Mouse (Mus musculus) MEL (cell line): ENCODE results near the gene Abcd4. TPM values are rescaled to one million over a fixed set of nuclear protein-coding genes. Genes with fewer than 3 reads are reported as not detected.

ENCODE experiments used
- DNase-seq: peaks from one replicate; pipeline ENCODE4 v3.0.0; 2011; ENCODE audit warnings: low read depth, low spot score
- H3K27ac ChIP-seq: 2 replicates; pipeline ENCODE4 v1.5.1; 2012; ENCODE audit warnings: low read depth, mild to moderate bottlenecking, control low read depth, low read length, moderate library complexity; ENCODE audit not compliant: control insufficient read depth
- H3K27me3 ChIP-seq, 2 experiments: fragments of 150-350 bp in 1 of 2; sonication (generic) in 1 of 2; 2 replicates each; pipeline ENCODE4 v1.6.1; 2012; ENCODE audit warnings: low read length in 2 of 2, mild to moderate bottlenecking in 2 of 2, improper control_type of control experiment in 1 of 2, moderate library complexity in 1 of 2; ENCODE audit not compliant: insufficient read depth in 2 of 2, control insufficient read depth in 1 of 2
- H3K36me3 ChIP-seq, 2 experiments: 2 replicates each; pipeline ENCODE4 v1.6.1; 2012 to 2014; ENCODE audit warnings: low read length in 2 of 2, improper control_type of control experiment in 1 of 2, inconsistent platforms in 1 of 2, mild to moderate bottlenecking in 1 of 2; ENCODE audit not compliant: insufficient read depth in 2 of 2, control insufficient read depth in 1 of 2
- H3K4me1 ChIP-seq, 2 experiments: fragments of 150-350 bp in 1 of 2; sonication (generic) in 1 of 2; 2 replicates each; pipeline ENCODE4 v1.6.1; 2012; ENCODE audit warnings: low read length in 2 of 2, improper control_type of control experiment in 1 of 2, mild to moderate bottlenecking in 1 of 2; ENCODE audit not compliant: insufficient read depth in 2 of 2, control insufficient read depth in 1 of 2
- H3K4me3 ChIP-seq, 2 experiments: fragments of 150-350 bp in 1 of 2; sonication (generic) in 1 of 2; 2 replicates each; pipeline ENCODE4 v1.5.1; 2012; ENCODE audit warnings: low read depth in 2 of 2, low read length in 2 of 2, mild to moderate bottlenecking in 2 of 2, moderate library complexity in 2 of 2, control low read depth in 1 of 2, improper control_type of control experiment in 1 of 2; ENCODE audit not compliant: control insufficient read depth in 1 of 2, insufficient read depth in 1 of 2
- H3K79me2 ChIP-seq: 2 replicates; pipeline ENCODE4 v1.6.1; 2012; ENCODE audit warnings: mild to moderate bottlenecking, low read length, moderate library complexity; ENCODE audit not compliant: control insufficient read depth, poor library complexity, insufficient read depth
- H3K9ac ChIP-seq: 2 replicates; pipeline ENCODE4 v1.6.1; 2012; ENCODE audit warnings: low read depth, mild to moderate bottlenecking, control low read depth, low read length, moderate library complexity; ENCODE audit not compliant: control insufficient read depth, poor library complexity, severe bottlenecking
- H3K9me3 ChIP-seq: fragments of 150-350 bp; sonication (generic); replicated peaks from 2 replicates; pipeline ENCODE4 v1.6.1; 2012; ENCODE audit warnings: mild to moderate bottlenecking, low read length, improper control_type of control experiment, moderate library complexity; ENCODE audit not compliant: insufficient read depth
- CHD1 ChIP-seq: IDR thresholded peaks from 2 replicates; pipeline ENCODE4 v1.6.1; 2012; ENCODE audit warnings: low read depth, mild to moderate bottlenecking, inconsistent platforms, low read length, improper control_type of control experiment
- CHD2 ChIP-seq: IDR thresholded peaks from 2 replicates; pipeline ENCODE4 v1.6.1; 2011; ENCODE audit warnings: low read length, improper control_type of control experiment
- CTCF ChIP-seq, 3 experiments: IDR thresholded peaks in 2 of 3; conservative IDR thresholded peaks in 1 of 3; 2 replicates each; pipeline ENCODE4 v1.5.1; 2011 to 2012; ENCODE audit warnings: low read length in 3 of 3, low read depth in 2 of 3, mild to moderate bottlenecking in 2 of 3, improper control_type of control experiment in 1 of 3, inconsistent platforms in 1 of 3, mixed read lengths in 1 of 3, moderate library complexity in 1 of 3; ENCODE audit not compliant: control insufficient read depth in 1 of 3, insufficient read depth in 1 of 3, poor library complexity in 1 of 3, severe bottlenecking in 1 of 3
- EP300 ChIP-seq, 2 experiments: IDR thresholded peaks; 2 replicates each; pipeline ENCODE4 v1.6.1; 2011; ENCODE audit warnings: improper control_type of control experiment in 2 of 2, low read length in 2 of 2, low read depth in 1 of 2, mild to moderate bottlenecking in 1 of 2
- JUND ChIP-seq: IDR thresholded peaks from 2 replicates; pipeline ENCODE4 v1.6.1; 2011; ENCODE audit warnings: low read depth, mild to moderate bottlenecking, improper control_type of control experiment, low read length
- KAT2A ChIP-seq: conservative IDR thresholded peaks from 2 replicates; pipeline ENCODE4 v1.6.1; 2012; ENCODE audit warnings: low read depth, low read length, improper control_type of control experiment, inconsistent platforms
- MAFK ChIP-seq: IDR thresholded peaks from 2 replicates; pipeline ENCODE4 v1.6.1; 2011; ENCODE audit warnings: low read depth, mild to moderate bottlenecking, low read length, improper control_type of control experiment, borderline replicate concordance
- MAX ChIP-seq: IDR thresholded peaks from 2 replicates; pipeline ENCODE4 v1.6.1; 2011; ENCODE audit warnings: low read length, improper control_type of control experiment
- MEF2A ChIP-seq: IDR thresholded peaks from 2 replicates; pipeline ENCODE4 v1.6.1; 2014; ENCODE audit warnings: low read depth, mild to moderate bottlenecking, inconsistent platforms, low read length, improper control_type of control experiment; ENCODE audit not compliant: poor library complexity, insufficient replicate concordance, severe bottlenecking; ENCODE audit errors: extremely low read depth
- MXI1 ChIP-seq: IDR thresholded peaks from 2 replicates; pipeline ENCODE4 v1.6.1; 2011; ENCODE audit warnings: mild to moderate bottlenecking, low read depth, low read length, improper control_type of control experiment
- NRF1 ChIP-seq: IDR thresholded peaks from 2 replicates; pipeline ENCODE4 v1.6.1; 2014; ENCODE audit warnings: low read depth, mild to moderate bottlenecking, inconsistent platforms, low read length, improper control_type of control experiment, moderate library complexity; ENCODE audit not compliant: poor library complexity, insufficient read depth, severe bottlenecking
- POLR2AphosphoS2 ChIP-seq: IDR thresholded peaks from 2 replicates; pipeline ENCODE4 v1.6.1; 2011; ENCODE audit warnings: low read length, improper control_type of control experiment
- POLR2AphosphoS5 ChIP-seq: IDR thresholded peaks from 2 replicates; pipeline ENCODE4 v1.6.1; 2012; ENCODE audit warnings: low read depth, borderline replicate concordance, mild to moderate bottlenecking, inconsistent platforms, low read length, moderate library complexity, mixed read lengths
- RAD21 ChIP-seq: IDR thresholded peaks from 2 replicates; pipeline ENCODE4 v1.6.1; 2011; ENCODE audit warnings: mild to moderate bottlenecking, low read depth, low read length, improper control_type of control experiment
- TAL1 ChIP-seq: IDR thresholded peaks from 2 replicates; pipeline ENCODE4 v1.6.1; 2012; ENCODE audit warnings: mild to moderate bottlenecking, inconsistent platforms, low read length, moderate library complexity, mixed read lengths
- UBTF ChIP-seq: IDR thresholded peaks from 2 replicates; pipeline ENCODE4 v1.6.1; 2012; ENCODE audit warnings: low read depth, mild to moderate bottlenecking, inconsistent platforms, low read length, improper control_type of control experiment, moderate library complexity, borderline replicate concordance; ENCODE audit not compliant: insufficient read depth
- USF1 ChIP-seq: IDR thresholded peaks from 2 replicates; pipeline ENCODE4 v1.6.1; 2014; ENCODE audit warnings: low read depth, mild to moderate bottlenecking, inconsistent platforms, low read length, improper control_type of control experiment, moderate library complexity
- USF2 ChIP-seq, 2 experiments: IDR thresholded peaks; 2 replicates each; pipeline ENCODE4 v1.6.1; 2011 to 2012; ENCODE audit warnings: improper control_type of control experiment in 2 of 2, low read length in 2 of 2, borderline replicate concordance in 1 of 2, inconsistent platforms in 1 of 2, low read depth in 1 of 2, mild to moderate bottlenecking in 1 of 2; ENCODE audit not compliant: insufficient read depth in 1 of 2
- ZKSCAN1 ChIP-seq: IDR thresholded peaks from 2 replicates; pipeline ENCODE4 v1.6.1; 2012; ENCODE audit warnings: low read depth, mild to moderate bottlenecking, inconsistent platforms, low read length, improper control_type of control experiment, moderate library complexity
- ZMIZ1 ChIP-seq: IDR thresholded peaks from 2 replicates; pipeline ENCODE4 v1.6.1; 2012; ENCODE audit warnings: low read depth, mild to moderate bottlenecking, inconsistent platforms, low read length, improper control_type of control experiment, moderate library complexity
- polyA plus RNA-seq, 2 experiments: library from polyadenylated mRNA; stranded (reverse) in 1 of 2; unstranded in 1 of 2; fragments of >175 nt in 1 of 2; fragments of >200 nt in 1 of 2; gene quantifications; 2 replicates each; pipeline versions ENCODE4 v1.2.1 to v1.2.4; 2012; ENCODE audit warnings: low replicate concordance in 2 of 2, low read depth in 1 of 2; ENCODE audit not compliant: insufficient read length in 2 of 2, insufficient read depth in 1 of 2, missing spikeins in 1 of 2
- total RNA-seq: library from RNA; depleted of rRNA; stranded (reverse); fragments of 300-350 nt; gene quantifications from 2 replicates; pipeline ENCODE4 v1.2.3, GENCODE M21; 2012

Abcd4 gene
- total and polyA plus RNA-seq, 3 experiments = 3.5 to 7.1 TPM; not detected in 1

DNA sequence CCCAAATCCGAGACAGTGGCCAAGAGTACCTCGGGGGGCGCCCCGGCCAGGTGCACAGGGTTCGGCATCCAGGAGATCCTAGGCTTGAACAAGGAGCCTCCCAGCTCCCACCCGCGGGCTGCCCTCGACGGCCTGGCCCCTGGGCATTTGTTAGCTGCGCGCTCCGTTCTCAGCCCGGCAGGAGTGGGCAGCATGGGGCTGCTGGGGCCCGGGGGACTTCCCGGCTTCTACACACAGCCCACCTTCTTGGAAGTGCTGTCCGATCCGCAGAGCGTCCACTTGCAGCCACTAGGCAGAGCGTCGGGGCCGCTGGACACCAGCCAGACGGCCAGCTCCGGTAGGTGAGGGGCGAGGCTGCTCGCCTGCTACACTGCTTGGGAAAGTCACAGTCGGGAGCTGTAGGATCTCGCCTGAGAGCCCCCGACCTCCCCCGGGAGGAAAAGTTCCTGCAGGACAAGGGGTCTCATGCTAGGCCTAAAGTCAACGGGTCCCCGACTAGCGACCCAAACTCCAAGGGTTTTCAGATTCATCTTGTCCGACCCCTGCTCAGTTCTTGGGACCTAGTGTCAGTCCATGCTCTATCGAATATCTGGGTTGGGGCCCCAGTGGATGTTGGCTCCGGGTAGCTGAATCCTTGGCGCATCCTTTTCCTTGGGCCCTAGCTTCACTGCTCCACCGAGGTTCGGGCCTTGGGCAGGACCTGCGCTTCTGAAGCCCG is 47.1 kb downstream of the Abcd4 start:
- Histone ChIP-seq H3K27ac (no peak overlapping the region), H3K9ac (no peak overlapping the region), H3K79me2 (no peaks in the 10 kb centered on the region), H3K4me3 (no peak overlapping the region), H3K36me3 (no peaks in the 10 kb centered on the region), H3K27me3 (peaks cover under 1 to 5% of the 10 kb centered on the region in 2 experiments; a peak in 3 of 4 replicates), H3K9me3 (no peaks in the 10 kb centered on the region), H3K4me1 (no peaks in the 10 kb centered on the region)
- DNase-seq = no peak
- no peak for TF ChIP-seq USF1
- no peak for TF ChIP-seq TAL1
- TF ChIP-seq KAT2A = no peak
- no peak for TF ChIP-seq CHD1
- TF ChIP-seq UBTF = no peak
- no peak for TF ChIP-seq CTCF (IDR thresholded peaks at IDR 0.05 in 2 of 3, conservative IDR thresholded peaks at IDR 0.05 in 1 of 3; ENCODE audit: control insufficient read depth in 1 of 3, insufficient read depth in 1 of 3, low read depth in 2 of 3, low read length in 3 of 3, poor library complexity in 1 of 3, severe bottlenecking in 1 of 3)
- no peak for TF ChIP-seq EP300 (IDR thresholded peaks at IDR 0.05; ENCODE audit: low read depth in 1 of 2, low read length in 2 of 2)
- TF ChIP-seq MAFK = no peak
- TF ChIP-seq ZKSCAN1 = no peak
- no peak for TF ChIP-seq MEF2A
- TF ChIP-seq POLR2AphosphoS2 = no peak

DNA sequence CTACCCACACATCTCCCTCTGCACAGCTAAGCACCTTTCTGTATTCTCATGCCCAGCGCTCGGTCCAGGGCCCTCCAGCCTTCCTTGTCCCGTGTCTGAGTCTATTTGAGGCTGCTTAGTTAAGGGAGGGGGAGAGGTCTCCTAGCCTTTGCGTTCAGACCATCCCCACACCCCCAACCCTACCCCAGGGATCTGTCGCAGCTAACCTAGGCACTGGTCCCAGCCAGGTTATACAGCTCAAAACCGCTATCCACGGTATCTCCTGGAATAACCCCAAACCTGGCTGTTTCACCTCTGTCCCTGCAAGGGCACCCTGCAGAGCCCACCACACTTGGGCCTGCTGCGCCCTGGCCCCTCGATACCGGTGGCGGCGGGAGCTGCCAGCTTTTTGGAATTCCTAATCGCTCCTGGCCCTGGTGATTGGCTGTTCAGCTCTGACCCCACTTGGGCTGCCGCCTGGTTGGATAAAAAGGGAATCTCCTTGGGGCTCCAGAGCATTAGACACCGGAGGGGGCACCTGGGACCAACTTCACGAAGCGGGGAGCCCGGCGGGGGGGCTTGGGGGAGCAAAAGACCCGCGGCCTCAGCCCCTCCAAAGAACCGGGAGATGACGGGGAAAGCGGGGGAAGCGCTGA is 47.8 kb downstream of the Abcd4 start, which contains the start of gene Vsx2:
Vsx2 (plus strand) TSS at position 427 of the 635 bp plus-strand sequence.
- H3K27me3 ChIP-seq = peaks cover 0 to under 1% of the 10 kb centered on the region in 2 experiments; a peak in 2 of 4 replicates

More for the DNA sequence above, 47.8 kb downstream of the Abcd4 start, which contains the start of gene Vsx2:
- no peaks in the 10 kb centered on the region for H3K36me3 ChIP-seq
- H3K4me1 ChIP-seq = no peaks in the 10 kb centered on the region
- H3K9me3 ChIP-seq = no peaks in the 10 kb centered on the region
- H3K9ac ChIP-seq = no peak within 1 kb of the TSS
- H3K79me2 ChIP-seq = no peaks in the 10 kb centered on the region
- no peak within 1 kb of the TSS for H3K27ac ChIP-seq
- no peak within 1 kb of the TSS for H3K4me3 ChIP-seq
- DNase-seq = no peak
- TF ChIP-seq MXI1 = no peak
- no peak for TF ChIP-seq JUND
- no peak for TF ChIP-seq CHD2
- TF ChIP-seq NRF1 = no peak
- TF ChIP-seq POLR2AphosphoS5 = no peak
- no peak for TF ChIP-seq USF2 (IDR thresholded peaks at IDR 0.05; ENCODE audit: borderline replicate concordance in 1 of 2, insufficient read depth in 1 of 2, low read depth in 1 of 2, low read length in 2 of 2)
- TF ChIP-seq MAX = no peak
- no peak for TF ChIP-seq RAD21
- no peak for TF ChIP-seq ZMIZ1
